Mouse (Mus musculus) CH12.LX (cell line): ENCODE measurements at regions not wholly inside any gene's neighbourhood (a gene's known extent, or its start where the extent isn't known, plus 50 kb on each side); places are given as distances from the start of the nearest gene placed in this dataset.

Source experiments
- CHD2 ChIP-seq: IDR thresholded peaks from 2 replicates; pipeline ENCODE4 v1.6.1; 2011; ENCODE audit warnings: low read length, improper control_type of control experiment
- CTCF ChIP-seq, 2 experiments: IDR thresholded peaks in 1 of 2; conservative IDR thresholded peaks in 1 of 2; 2 replicates each; pipeline ENCODE4 v1.5.1; 2011 to 2012; ENCODE audit warnings: low read depth in 2 of 2, low read length in 2 of 2, improper control_type of control experiment in 1 of 2, inconsistent platforms in 1 of 2, mild to moderate bottlenecking in 1 of 2, moderate library complexity in 1 of 2
- EP300 ChIP-seq: IDR thresholded peaks from 2 replicates; pipeline ENCODE4 v1.6.1; 2011; ENCODE audit warnings: low read length, improper control_type of control experiment
- KAT2A ChIP-seq: IDR thresholded peaks from 2 replicates; pipeline ENCODE4 v1.6.1; 2012; ENCODE audit warnings: low read length, improper control_type of control experiment, inconsistent platforms; ENCODE audit not compliant: insufficient replicate concordance
- MAFK ChIP-seq: IDR thresholded peaks from 2 replicates; pipeline ENCODE4 v1.6.1; 2011; ENCODE audit warnings: low read length, improper control_type of control experiment; ENCODE audit not compliant: insufficient replicate concordance
- POLR2A ChIP-seq: IDR thresholded peaks from 2 replicates; pipeline ENCODE4 v1.6.1; 2011; ENCODE audit warnings: low read depth, mild to moderate bottlenecking, improper control_type of control experiment, low read length
- USF1 ChIP-seq: IDR thresholded peaks from 2 replicates; pipeline ENCODE4 v1.6.1; 2014; ENCODE audit warnings: low read depth, mild to moderate bottlenecking, inconsistent platforms, low read length, improper control_type of control experiment
- ZKSCAN1 ChIP-seq: IDR thresholded peaks from 2 replicates; pipeline ENCODE4 v1.6.1; 2012; ENCODE audit warnings: low read depth, inconsistent platforms, low read length, improper control_type of control experiment, borderline replicate concordance
- ZMIZ1 ChIP-seq: IDR thresholded peaks from 2 replicates; pipeline ENCODE4 v1.6.1; 2012; ENCODE audit warnings: low read depth, mild to moderate bottlenecking, inconsistent platforms, low read length, improper control_type of control experiment
- ZNF384 ChIP-seq: IDR thresholded peaks from 2 replicates; pipeline ENCODE4 v1.6.1; 2012; ENCODE audit warnings: low read depth, low read length, improper control_type of control experiment, inconsistent platforms

DNA sequence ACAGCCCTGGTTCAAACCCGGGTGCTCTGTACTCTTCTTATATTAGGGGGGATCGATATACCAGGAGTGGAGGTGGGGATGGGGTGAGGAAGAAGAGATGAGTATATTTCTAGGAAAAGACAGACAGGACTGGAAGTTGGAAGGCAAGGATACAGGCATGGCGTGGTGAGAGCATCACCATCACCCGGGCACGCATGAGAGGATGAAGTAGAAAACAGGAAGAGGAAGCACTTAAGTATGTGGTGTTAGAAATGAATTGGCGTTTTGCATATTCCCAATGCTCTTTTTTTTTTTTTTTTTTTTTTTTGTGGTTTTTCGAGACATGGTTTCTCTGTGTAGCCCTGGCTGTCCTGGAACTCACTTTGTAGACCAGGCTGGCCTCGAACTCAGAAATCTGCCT lies 121.2 kb downstream of the Tmem26 start:
- TF ChIP-seq ZNF384 (peak; percentile 95), USF1 (no peak), POLR2A (no peak), CTCF (conservative IDR thresholded peaks at IDR 0.05 in 1 of 2, IDR thresholded peaks at IDR 0.05 in 1 of 2; ENCODE audit: low read depth in 2 of 2, low read length in 2 of 2) (no peak), KAT2A (no peak), ZKSCAN1 (no peak), MAFK (peak; percentile 56; the same call in 1 of the 2 replicates), ZMIZ1 (no peak), EP300 (peak; percentile 78), CHD2 (no peak)
